Mouse (Mus musculus): ENCODE data around the gene Bmpr2.
A peak's percentile ranks its signal among the peaks of the same experiment; 100 is the strongest.
"Not testable (repeated sequence)": the region's sequence is repeated elsewhere in the genome, so short reads cannot be mapped to it uniquely, and the experiment has no call there.

The Bmpr2 gene

GRCm38 (mm10) chr1:59763164-59763768, at the start of gene Bmpr2:
Gene Bmpr2 (plus strand): TSS chr1:59763400.
- peak; percentile 90 to 97 for DNase-seq

- peak in 1 of 2 experiments; percentile 43 for DNase-seq
These were observed 43.3 kb upstream of the Bmpr2 start for GRCm38 (mm10) chr1:59719900-59720299.

GRCm38 (mm10) chr1:59725661-59726060, 37.5 kb upstream of the Bmpr2 start:
- peak in 1 of 2 experiments; percentile 11 for DNase-seq

GRCm38 (mm10) chr1:59730106-59730505, 33.1 kb upstream of the Bmpr2 start:
- DNase-seq: peak; percentile 41 to 52

GRCm38 (mm10) chr1:59730737-59731136, 32.5 kb upstream of the Bmpr2 start:
- DNase-seq: no peak

- no peak for DNase-seq
These were observed 29.1 kb upstream of the Bmpr2 start for GRCm38 (mm10) chr1:59734076-59734475.

- DNase-seq: no peak
These were observed 24.3 kb upstream of the Bmpr2 start for GRCm38 (mm10) chr1:59738768-59739414.

GRCm38 (mm10) chr1:59739577-59740354, 23.4 kb upstream of the Bmpr2 start:
- DNase-seq: no peak

GRCm38 (mm10) chr1:59749047-59749446, 14.2 kb upstream of the Bmpr2 start:
- no peak for DNase-seq

GRCm38 (mm10) chr1:59749724-59750123, 13.5 kb upstream of the Bmpr2 start:
- not testable (repeated sequence) for DNase-seq

- no peak for DNase-seq
These were observed 7.9 kb upstream of the Bmpr2 start for GRCm38 (mm10) chr1:59755298-59755697.

- DNase-seq: no peak
These were observed 4.9 kb upstream of the Bmpr2 start for GRCm38 (mm10) chr1:59758325-59758724.

- peak; percentile 17 to 41 for DNase-seq
These were observed 992 bp upstream of the Bmpr2 start for GRCm38 (mm10) chr1:59762208-59762607.

GRCm38 (mm10) chr1:59762651-59763163, 493 bp upstream of the Bmpr2 start:
- DNase-seq: peak; percentile 46 to 66

- DNase-seq: peak; percentile 51 to 72
These were observed 616 bp downstream of the Bmpr2 start for GRCm38 (mm10) chr1:59763781-59764251.

- peak; percentile 52 to 72 for DNase-seq
These were observed 1.3 kb downstream of the Bmpr2 start for GRCm38 (mm10) chr1:59764407-59764971.

- DNase-seq: no peak
These were observed 2.1 kb downstream of the Bmpr2 start for GRCm38 (mm10) chr1:59765279-59765678.

- DNase-seq: no peak
These were observed 3.4 kb downstream of the Bmpr2 start for GRCm38 (mm10) chr1:59766626-59767025.

GRCm38 (mm10) chr1:59771871-59772270, 8.7 kb downstream of the Bmpr2 start:
- peak in 1 of 2 experiments; percentile 10 for DNase-seq

- DNase-seq: no peak
These were observed 17.9 kb downstream of the Bmpr2 start for GRCm38 (mm10) chr1:59781080-59781479.

- DNase-seq: no peak
These were observed 25.8 kb downstream of the Bmpr2 start for GRCm38 (mm10) chr1:59788975-59789374.

- peak in 1 of 2 experiments; percentile 31 for DNase-seq
These were observed 26.5 kb downstream of the Bmpr2 start for GRCm38 (mm10) chr1:59789741-59790140.

- peak; percentile 73 to 81 for DNase-seq
These were observed 32.1 kb downstream of the Bmpr2 start for GRCm38 (mm10) chr1:59795336-59795735.

Measured in kidney, postnatal 25 days (tissue).